Mouse (Mus musculus): ENCODE measurements at regions not wholly inside any gene's neighbourhood (a gene's known extent, or its start where the extent isn't known, plus 50 kb on each side); places are given as distances from the start of the nearest gene placed in this dataset.
A peak's percentile ranks its signal among the peaks of the same experiment; 100 is the strongest.

DNA sequence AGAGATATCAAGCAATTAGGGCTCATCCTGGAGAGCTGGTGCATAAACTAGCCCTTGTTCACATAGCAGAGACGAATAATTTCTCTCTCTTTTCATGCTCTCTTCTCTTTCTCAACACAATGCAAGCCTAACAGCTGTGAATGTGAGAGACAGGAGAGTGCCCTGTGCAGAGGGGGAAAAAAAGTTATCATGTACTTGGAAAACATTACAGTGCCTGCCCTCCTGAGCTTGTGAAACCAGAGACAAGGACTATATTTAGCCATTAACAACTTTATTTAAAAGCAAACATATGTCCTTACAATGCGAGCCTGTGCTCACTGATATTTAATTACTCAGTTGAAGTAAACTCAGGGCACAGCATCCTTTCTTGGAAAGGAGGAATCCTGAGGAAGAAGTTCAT lies 543.8 kb upstream of the Tenm3 start:
- peaks cover 10% of the 10 kb centered on the region for H3K4me1 ChIP-seq
- no peak overlapping the region for H3K4me2 ChIP-seq (replicated peaks)
- no peaks in the 10 kb centered on the region for H3K27me3 ChIP-seq
- H3K27ac ChIP-seq = peak overlapping the region; percentile 48; the same call in 1 of the 2 replicates
- 22% methylated on average over 2 of the region's 2 CpGs for WGBS
- no peak overlapping the region for H3K9ac ChIP-seq
- H3K36me3 ChIP-seq = no peaks in the 10 kb centered on the region
- peak; percentile 66 for ATAC-seq (ENCODE audit: low FRiP score, low read depth)
- no peak overlapping the region for H3K4me3 ChIP-seq
- no peaks in the 10 kb centered on the region for H3K9me3 ChIP-seq

DNA sequence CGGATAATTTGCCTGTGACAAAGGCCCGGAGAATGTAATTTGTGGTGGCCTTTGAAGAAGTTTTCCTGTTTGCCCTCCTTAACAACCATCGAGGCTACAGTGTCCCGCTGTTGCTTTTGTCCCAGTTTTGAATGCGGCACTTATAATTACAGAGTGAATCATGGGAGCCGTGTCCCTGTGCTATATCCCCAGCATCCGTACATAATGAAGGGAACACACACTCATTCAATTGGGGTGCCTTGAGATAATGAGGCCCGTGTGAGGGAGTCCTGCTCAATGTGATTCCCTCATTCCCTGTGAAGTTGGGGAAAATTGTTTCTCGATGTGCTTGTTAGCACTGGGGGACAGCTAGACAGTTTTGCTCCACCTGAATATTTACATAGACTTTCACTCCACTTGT lies 528.9 kb upstream of the Tenm3 start:
- Histone ChIP-seq H3K4me1 (no peaks in the 10 kb centered on the region), H3K27ac (no peak overlapping the region), H3K4me2 (replicated peaks) (no peak overlapping the region), H3K9me3 (no peaks in the 10 kb centered on the region), H3K36me3 (no peaks in the 10 kb centered on the region), H3K4me3 (no peak overlapping the region), H3K9ac (no peak overlapping the region), H3K27me3 (no peaks in the 10 kb centered on the region)
- WGBS = 85% methylated on average over 9 of the region's 9 CpGs
- ATAC-seq (ENCODE audit: low FRiP score, low read depth) = no peak

DNA sequence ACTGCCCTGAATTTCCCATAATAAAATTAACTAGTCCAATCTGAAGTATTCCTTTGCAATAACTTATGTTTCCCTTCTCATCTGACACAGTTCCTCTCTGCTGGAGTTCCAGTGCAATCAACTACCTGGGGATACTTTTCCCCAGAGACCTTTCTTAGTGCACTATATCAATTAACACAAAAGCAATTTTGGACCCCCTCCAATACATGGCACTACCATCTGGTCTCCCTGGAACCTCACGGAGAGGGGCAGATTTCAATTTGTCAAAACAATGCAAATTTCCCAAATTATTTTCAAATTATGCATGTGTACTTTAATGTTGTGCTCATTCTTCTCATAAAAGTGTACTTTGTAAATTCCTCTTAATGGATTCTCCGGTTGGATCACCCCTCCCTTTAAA lies 518.9 kb upstream of the Tenm3 start:
- Histone ChIP-seq H3K9me3 (no peaks in the 10 kb centered on the region), H3K27me3 (no peaks in the 10 kb centered on the region), H3K4me1 (peaks cover 5% of the 10 kb centered on the region), H3K9ac (no peak overlapping the region), H3K27ac (no peak overlapping the region), H3K4me2 (replicated peaks) (no peak overlapping the region), H3K36me3 (no peaks in the 10 kb centered on the region), H3K4me3 (no peak overlapping the region)
- WGBS = 53% methylated on average over 2 of the region's 2 CpGs
- no peak for ATAC-seq (ENCODE audit: low FRiP score, low read depth)

DNA sequence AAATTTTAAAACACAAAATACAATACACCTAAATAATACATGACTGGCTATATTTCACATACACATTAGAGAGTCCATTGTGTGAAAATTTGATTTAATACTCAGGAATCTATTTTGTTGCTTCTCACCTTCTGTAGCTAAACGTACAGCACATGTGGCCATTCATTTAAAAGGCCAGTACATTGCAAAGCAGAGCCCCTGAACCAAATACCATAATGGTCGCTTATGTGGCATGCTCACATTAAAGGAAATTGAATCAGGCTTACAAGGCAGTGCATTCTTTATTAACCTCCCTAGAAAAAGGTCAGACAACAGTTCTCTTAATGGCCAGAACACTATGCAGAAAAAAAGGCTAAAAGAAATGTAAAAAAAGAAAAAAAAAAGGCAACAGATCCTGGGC lies 517.7 kb upstream of the Tenm3 start:
- no peak overlapping the region for H3K9ac ChIP-seq
- no peaks in the 10 kb centered on the region for H3K9me3 ChIP-seq
- 9% methylated on average over 2 of the region's 2 CpGs for WGBS

DNA sequence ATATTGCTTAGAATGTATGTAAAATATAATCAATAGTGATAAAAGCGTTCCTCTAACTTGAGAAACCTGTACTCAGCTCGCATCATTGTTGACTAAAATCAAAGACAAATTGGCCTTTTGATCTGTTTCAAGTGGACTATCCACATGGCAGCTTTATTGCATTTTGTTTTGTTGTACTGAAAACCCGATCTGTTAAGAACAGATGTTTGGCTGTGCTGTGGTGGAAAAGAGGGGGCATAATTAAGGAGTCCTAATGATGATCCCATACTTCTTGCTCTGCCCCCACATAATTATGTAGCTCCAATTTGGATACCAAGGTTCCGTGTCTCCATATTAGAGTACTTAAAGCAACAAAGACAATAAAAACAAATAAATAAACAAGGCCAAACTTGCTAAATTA lies 516.4 kb upstream of the Tenm3 start:
- no peak overlapping the region for H3K4me2 ChIP-seq (replicated peaks)
- no peak for ATAC-seq (ENCODE audit: low FRiP score, low read depth)
- no peak overlapping the region for H3K9ac ChIP-seq
- no peaks in the 10 kb centered on the region for H3K9me3 ChIP-seq
- no peaks in the 10 kb centered on the region for H3K27me3 ChIP-seq
- H3K27ac ChIP-seq = no peak overlapping the region
- 31% methylated on average over 4 of the region's 4 CpGs for WGBS
- no peak overlapping the region for H3K4me3 ChIP-seq
- H3K36me3 ChIP-seq = no peaks in the 10 kb centered on the region
- peaks cover 5% of the 10 kb centered on the region for H3K4me1 ChIP-seq

More for the DNA sequence above, 517.7 kb upstream of the Tenm3 start:
- Histone ChIP-seq H3K27ac (no peak overlapping the region), H3K4me3 (no peak overlapping the region), H3K36me3 (no peaks in the 10 kb centered on the region), H3K4me1 (peaks cover 5% of the 10 kb centered on the region), H3K4me2 (replicated peaks) (no peak overlapping the region), H3K27me3 (no peaks in the 10 kb centered on the region)
- ATAC-seq (ENCODE audit: low FRiP score, low read depth) = no peak

- 54% methylated on average over 9 of the region's 9 CpGs for WGBS
- no peak overlapping the region for H3K4me3 ChIP-seq
- H3K4me1 ChIP-seq = peaks cover 5% of the 10 kb centered on the region
- H3K9me3 ChIP-seq = no peaks in the 10 kb centered on the region
- no peak overlapping the region for H3K27ac ChIP-seq
- no peak overlapping the region for H3K9ac ChIP-seq
- ATAC-seq (ENCODE audit: low FRiP score, low read depth) = no peak
- H3K27me3 ChIP-seq = no peaks in the 10 kb centered on the region
- no peak overlapping the region for H3K4me2 ChIP-seq (replicated peaks)
- H3K36me3 ChIP-seq = no peaks in the 10 kb centered on the region
These were observed 515.9 kb upstream of the Tenm3 start for GRCm38 (mm10) chr8:49359671-49360070.

- Histone ChIP-seq H3K36me3 (no peaks in the 10 kb centered on the region), H3K9me3 (no peaks in the 10 kb centered on the region), H3K27ac (no peak overlapping the region), H3K4me1 (no peaks in the 10 kb centered on the region), H3K4me2 (replicated peaks) (no peak overlapping the region), H3K4me3 (no peak overlapping the region), H3K27me3 (no peaks in the 10 kb centered on the region), H3K9ac (no peak overlapping the region)
- WGBS = 82% methylated on average over 3 of the region's 3 CpGs
- ATAC-seq (ENCODE audit: low FRiP score, low read depth) = no peak
These were observed 504.9 kb upstream of the Tenm3 start for GRCm38 (mm10) chr8:49348602-49349001.

DNA sequence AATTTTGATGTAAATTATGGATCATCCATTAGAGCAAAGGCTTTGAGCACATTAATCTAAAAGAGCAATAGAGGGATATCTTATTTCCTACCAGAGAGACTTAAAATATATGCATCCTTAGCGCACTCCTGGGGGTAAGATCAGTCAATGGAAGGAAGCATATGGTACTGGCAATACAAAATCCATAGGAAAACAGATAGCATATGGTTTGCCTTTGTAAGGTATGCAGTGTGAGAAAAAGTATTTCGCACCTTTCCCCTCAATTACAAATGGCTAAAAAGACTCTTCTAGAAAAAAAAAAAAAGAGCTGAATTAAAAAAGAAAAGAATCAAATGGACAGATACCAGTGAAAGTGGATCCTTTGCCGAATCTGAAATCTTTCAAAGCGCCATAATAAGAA lies 495.0 kb upstream of the Tenm3 start:
- Histone ChIP-seq H3K27me3 (no peaks in the 10 kb centered on the region), H3K27ac (no peak overlapping the region), H3K9ac (no peak overlapping the region), H3K4me2 (replicated peaks) (no peak overlapping the region), H3K4me3 (no peak overlapping the region), H3K36me3 (no peaks in the 10 kb centered on the region), H3K9me3 (no peaks in the 10 kb centered on the region), H3K4me1 (no peaks in the 10 kb centered on the region)
- WGBS = 90% methylated on average over 4 of the region's 4 CpGs
- no peak for ATAC-seq (ENCODE audit: low FRiP score, low read depth)

GRCm38 (mm10) chr8:49326980-49327379 lies 483.2 kb upstream of the Tenm3 start:
- 64% methylated on average over 4 of the region's 4 CpGs for WGBS
- Histone ChIP-seq H3K9me3 (no peaks in the 10 kb centered on the region), H3K4me2 (replicated peaks) (peak overlapping the region; percentile 41), H3K4me1 (peaks cover 3% of the 10 kb centered on the region; the same call in 1 of the 2 replicates), H3K4me3 (peak overlapping the region; percentile 15; the same call in 1 of the 2 replicates), H3K27ac (no peak overlapping the region), H3K36me3 (no peaks in the 10 kb centered on the region), H3K27me3 (no peaks in the 10 kb centered on the region), H3K9ac (no peak overlapping the region)
- ATAC-seq (ENCODE audit: low FRiP score, low read depth) = no peak

DNA sequence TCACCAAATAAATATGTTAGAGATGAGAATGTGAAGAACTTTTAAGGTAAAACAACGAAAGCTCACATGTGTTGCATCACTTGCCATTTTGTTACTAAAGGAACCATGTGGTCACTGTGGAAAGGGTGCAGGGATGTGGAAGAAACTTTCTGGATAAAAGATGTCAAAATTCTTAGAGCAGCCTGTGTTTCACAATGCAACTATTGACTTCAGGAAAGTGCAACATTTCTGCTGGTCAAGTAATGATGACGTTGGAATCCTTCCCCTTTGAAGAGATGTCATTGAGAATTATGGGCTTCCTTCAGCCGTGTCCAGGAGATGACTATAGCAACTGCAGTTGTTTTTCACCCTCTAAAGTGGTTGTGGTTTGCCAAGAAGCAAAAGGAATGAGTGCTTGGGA lies 477.7 kb upstream of the Tenm3 start:
- H3K4me1 ChIP-seq = peaks cover 3% of the 10 kb centered on the region; the same call in 1 of the 2 replicates
- no peaks in the 10 kb centered on the region for H3K27me3 ChIP-seq
- H3K9me3 ChIP-seq = no peaks in the 10 kb centered on the region
- ATAC-seq (ENCODE audit: low FRiP score, low read depth) = no peak
- no peak overlapping the region for H3K27ac ChIP-seq
- no peak overlapping the region for H3K4me3 ChIP-seq
- no peaks in the 10 kb centered on the region for H3K36me3 ChIP-seq
- no peak overlapping the region for H3K4me2 ChIP-seq (replicated peaks)
- H3K9ac ChIP-seq = no peak overlapping the region
- WGBS = 46% methylated on average over 3 of the region's 3 CpGs

DNA sequence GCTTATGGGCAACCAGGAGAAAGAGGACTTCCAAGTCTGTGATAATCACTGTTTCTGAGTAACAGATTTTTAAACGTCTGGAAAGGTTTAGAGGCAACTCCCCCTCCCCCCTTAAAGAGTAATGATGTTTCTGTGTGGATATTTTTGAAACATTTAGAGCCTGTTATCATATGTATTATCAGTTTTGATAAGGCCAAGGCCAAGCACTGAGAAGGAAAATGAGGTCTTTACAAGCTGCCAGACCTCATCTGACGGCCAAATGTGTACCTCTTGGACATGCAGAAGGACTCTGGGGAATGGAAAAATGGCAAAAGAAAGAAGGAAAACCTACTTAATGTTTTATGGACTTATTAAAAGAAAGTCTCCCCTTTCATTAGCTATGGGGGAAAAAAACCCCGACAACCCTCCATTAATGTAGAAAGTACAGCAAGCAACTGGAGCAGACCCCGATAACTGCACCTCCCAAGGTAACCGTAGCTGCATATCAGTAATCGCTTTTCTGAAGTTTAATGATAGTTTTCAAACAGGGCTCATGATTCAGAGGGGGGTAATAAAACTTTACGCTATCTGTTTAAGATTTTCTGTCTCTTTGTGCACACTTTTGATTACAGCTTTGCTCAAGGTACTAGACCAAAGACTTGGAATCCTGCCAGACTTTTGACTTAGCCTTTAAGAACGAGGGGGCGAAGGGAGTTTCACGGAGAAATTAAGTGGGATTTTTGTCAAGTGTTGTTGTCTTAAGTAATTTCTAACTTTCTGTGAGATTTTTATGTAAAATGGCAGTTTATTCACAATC lies 469.9 kb upstream of the Tenm3 start:
- peaks cover 12% of the 10 kb centered on the region for H3K4me1 ChIP-seq
- 0 out of 2 replicates have a peak overlapping the region, but pooled peaks have one; percentile 15 for H3K4me3 ChIP-seq
- H3K9ac ChIP-seq = no peak overlapping the region
- no peaks in the 10 kb centered on the region for H3K36me3 ChIP-seq
- H3K4me2 ChIP-seq (replicated peaks) = peak overlapping the region; percentile 46
- H3K9me3 ChIP-seq = no peaks in the 10 kb centered on the region
- peak; percentile 86 for ATAC-seq (ENCODE audit: low FRiP score, low read depth)
- no peak overlapping the region for H3K27ac ChIP-seq
- no peaks in the 10 kb centered on the region for H3K27me3 ChIP-seq
- 12% methylated on average over 10 of the region's 10 CpGs for WGBS

GRCm38 (mm10) chr8:49312816-49313215 lies 469.1 kb upstream of the Tenm3 start:
- H3K9me3 ChIP-seq = no peaks in the 10 kb centered on the region
- H3K27me3 ChIP-seq = no peaks in the 10 kb centered on the region
- no peak overlapping the region for H3K4me2 ChIP-seq (replicated peaks)
- H3K4me1 ChIP-seq = peaks cover 12% of the 10 kb centered on the region
- no peak overlapping the region for H3K4me3 ChIP-seq
- WGBS = 49% methylated on average over 5 of the region's 5 CpGs
- no peak overlapping the region for H3K9ac ChIP-seq
- no peaks in the 10 kb centered on the region for H3K36me3 ChIP-seq
- H3K27ac ChIP-seq = no peak overlapping the region
- no peak for ATAC-seq (ENCODE audit: low FRiP score, low read depth)

- H3K27me3 ChIP-seq = no peaks in the 10 kb centered on the region
- no peak overlapping the region for H3K4me3 ChIP-seq
- no peak overlapping the region for H3K27ac ChIP-seq
- WGBS = 58% methylated on average over 4 of the region's 4 CpGs
- no peaks in the 10 kb centered on the region for H3K4me1 ChIP-seq
- no peak overlapping the region for H3K9ac ChIP-seq
- no peaks in the 10 kb centered on the region for H3K36me3 ChIP-seq
- H3K4me2 ChIP-seq (replicated peaks) = no peak overlapping the region
- ATAC-seq (ENCODE audit: low FRiP score, low read depth) = no peak
- no peaks in the 10 kb centered on the region for H3K9me3 ChIP-seq
These were observed 438.6 kb upstream of the Tenm3 start for GRCm38 (mm10) chr8:49282401-49282800.
